Comparison of ENCODE assay signal across 12 mouse cellular contexts in genomic region chr6:120911213-120912007, GRCm38 (mm10). TPM values are rescaled to one million over a fixed set of nuclear protein-coding genes. Genes with fewer than 3 reads are reported as not detected.
A peak's percentile ranks its signal among the peaks of the same experiment; 100 is the strongest.
DNase-seq lines count a peak whose midpoint lies in the region; ATAC-seq and TF ChIP-seq lines count a peak whose summit lies in the region.
"Had no signal": no experiment of that assay in that cellular context is flagged by ENCODE, and none has a peak within 500 bp of the region (broad histone marks: within the 10 kb centered on the region; RNA-seq: fewer than 3 reads in every experiment).

No protein-coding gene starts in this region.

- H3K9me3 ChIP-seq in midbrain, embryonic 13.5 days, result no peaks in the 10 kb centered on the region
- H3K9me3 ChIP-seq: hindbrain, embryonic 13.5 days had no signal

- H3K9ac ChIP-seq in midbrain, embryonic 13.5 days (replicated peaks), result no peak overlapping the region
- H3K9ac ChIP-seq: hindbrain, embryonic 13.5 days had no signal

- H3K4me3 ChIP-seq in lung, adult 2 months (replicated peaks; ENCODE audit: extremely low read depth, low read depth, low read length), result no peak overlapping the region
- no peak overlapping the region for H3K4me3 ChIP-seq in midbrain, embryonic 13.5 days (replicated peaks)
- H3K4me3 ChIP-seq: erythroblast, embryonic 14.5 days; hindbrain, embryonic 13.5 days had no signal

- peak; percentile 51 for DNase-seq in adrenal gland, postnatal 14 days
- no peak for DNase-seq in adrenal gland, adult 2 months
- peak; percentile 56 for DNase-seq in thymus, postnatal 0 days (ENCODE audit: low spot score)
- DNase-seq in thymus, adult 18-20 months, result no peak
- peak; percentile 33 for DNase-seq in lung, adult 2 months
- DNase-seq in right cerebral cortex, adult 18-20 months, result no peak
- no peak for DNase-seq in left cerebral cortex, postnatal 14 days (ENCODE audit: low spot score in 2 of 2)
- DNase-seq: cerebellum, adult 8-10 months had no signal

- no peak for TF ChIP-seq POLR2A in lung, adult 2 months (IDR thresholded peaks at IDR 0.05; ENCODE audit: borderline replicate concordance, extremely low read depth, low read depth, low read length)

- 48% methylated on average over 13 of the region's 13 CpGs for WGBS in lung, adult 2 months
- WGBS in midbrain, embryonic 13.5 days, result 84% methylated on average over 13 of the region's 13 CpGs

- peaks cover 9% of the 10 kb centered on the region for H3K27me3 ChIP-seq in midbrain, embryonic 13.5 days

- H3K36me3 ChIP-seq in midbrain, embryonic 13.5 days, result no peaks in the 10 kb centered on the region
- H3K36me3 ChIP-seq: hindbrain, embryonic 13.5 days had no signal

- no peak overlapping the region for H3K4me2 ChIP-seq in midbrain, embryonic 13.5 days (replicated peaks)
- H3K4me2 ChIP-seq: hindbrain, embryonic 13.5 days had no signal

- TF ChIP-seq CTCF in lung, adult 2 months (IDR thresholded peaks at IDR 0.05; ENCODE audit: insufficient read depth, low read length), result no peak

- intact Hi-C loops in left cerebral cortex, postnatal 14 days (cut with DNase I), result no loop called here

- H3K27ac ChIP-seq in midbrain, embryonic 13.5 days, result no peak overlapping the region
- H3K27ac ChIP-seq: hindbrain, embryonic 13.5 days had no signal

- peaks cover 3% of the 10 kb centered on the region; the same call in 1 of the 2 replicates for H3K4me1 ChIP-seq in lung, adult 2 months (ENCODE audit: control insufficient read depth, insufficient read depth, low read length)
- H3K4me1 ChIP-seq in midbrain, embryonic 13.5 days (replicated peaks), result peaks cover 10% of the 10 kb centered on the region

- no peak for ATAC-seq in midbrain, embryonic 13.5 days
- ATAC-seq: midbrain, embryonic 16.5 days had no signal

RNA-seq across cellular contexts. Expression of gene Bid, which starts 5.2 kb away (rescaled TPM):
- 4.7 and 7.5 TPM in 2 replicates for total RNA-seq in adrenal gland, postnatal 14 days (2021)
- total RNA-seq in adrenal gland, adult 2 months (2021), result 1 to 10 TPM; 3.5 to 4.7 TPM
- polyA plus RNA-seq in adrenal gland, adult 2 months (2012; rRNA removed), result 2.7 and 3.0 TPM in 2 replicates
- polyA plus RNA-seq in thymus, postnatal 0 days (2015; fragmentation: Nextera tagmentation; extraction: Ambion mirVana), result 72.6 and 78.5 TPM in 2 replicates
- 3.6 and 5.4 TPM in 2 replicates for polyA plus RNA-seq in lung, adult 2 months (2012; rRNA removed)
- 27.2 and 28.1 TPM in 2 replicates for polyA plus RNA-seq in midbrain, embryonic 13.5 days (2015; fragmentation: Nextera tagmentation; extraction: Ambion mirVana)
- 10 to 100 TPM; 10.7 to 12.7 TPM for total RNA-seq in left cerebral cortex, postnatal 14 days (2021)

Comparison
In these comparisons a context has a peak if more than half of its experiments do, and no peak if none do; other contexts are left out.
1. DNase-seq: peak in adrenal gland, postnatal 14 days (single experiment), thymus, postnatal 0 days (single experiment) and lung, adult 2 months (single experiment); none in adrenal gland, adult 2 months (single experiment), thymus, adult 18-20 months (0 of 2), right cerebral cortex, adult 18-20 months (single experiment) and left cerebral cortex, postnatal 14 days (0 of 2).